Mouse (Mus musculus): Measurements from ENCODE around the gene Rgs2.

The Rgs2 gene

DNA sequence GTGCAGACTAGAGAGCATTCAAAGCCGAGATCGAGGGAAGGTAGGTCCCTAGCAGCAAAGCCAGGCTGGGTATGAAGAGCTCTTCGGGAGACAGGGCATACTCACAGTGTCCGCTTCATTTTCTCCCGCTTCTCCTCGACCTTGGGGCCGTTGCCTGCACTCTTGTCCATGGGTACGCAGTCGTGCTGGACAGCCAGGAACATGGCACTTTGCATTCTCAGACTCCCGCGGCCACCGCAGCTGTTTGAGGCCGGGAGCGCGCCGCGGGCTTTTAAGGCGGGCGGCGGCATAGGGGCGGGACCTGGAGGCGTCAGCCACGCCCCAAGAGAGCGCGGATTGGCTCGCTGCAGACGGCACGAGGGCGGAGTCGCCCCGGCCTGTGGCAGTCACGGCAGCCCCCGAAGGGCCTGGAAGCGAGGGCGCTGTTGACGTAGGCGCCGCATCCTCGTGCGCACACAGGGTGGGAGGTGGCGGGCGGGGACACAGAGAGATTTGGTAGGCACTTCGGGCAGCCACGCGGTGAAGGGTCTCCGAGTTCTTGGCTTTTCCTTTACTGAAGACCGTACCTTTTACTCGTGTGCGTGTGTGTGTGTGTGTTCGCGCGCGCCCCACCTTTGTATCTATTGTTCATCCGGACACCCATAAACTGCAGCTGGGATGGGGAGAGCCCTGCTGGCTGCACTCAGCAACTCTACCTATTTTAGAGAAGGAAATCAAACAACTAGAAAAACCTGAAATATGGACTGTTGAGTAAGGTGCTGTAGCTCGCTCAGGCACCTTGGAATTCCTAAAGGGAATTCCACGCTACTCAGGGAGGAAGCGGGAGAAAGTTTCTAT, at the start of gene Rgs2:
Gene Rgs2 (minus strand): TSS at position 258 of the 837 bp plus-strand sequence.
- peak; percentile 98 for DNase-seq (ENCODE audit: low read depth, low spot score)

DNA sequence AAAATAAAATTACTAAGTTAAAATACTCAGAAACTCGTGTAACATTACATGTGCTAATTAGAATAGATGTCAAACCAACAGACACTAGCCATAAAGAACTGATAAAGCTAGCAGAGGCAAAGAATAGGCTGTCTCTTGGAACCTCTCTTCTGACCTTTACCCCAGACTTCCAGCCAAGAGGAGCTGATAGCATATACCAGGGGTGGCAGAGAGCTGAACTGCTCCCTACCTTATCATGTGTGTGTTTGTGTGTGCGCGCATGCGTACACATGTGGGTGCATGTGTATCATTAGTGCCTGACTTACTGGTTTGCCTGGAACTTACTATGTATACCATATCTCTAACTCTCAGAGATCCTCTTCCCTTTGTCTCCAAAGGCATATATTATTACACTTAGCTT, 49.4 kb upstream of the Rgs2 start:
- no peak for DNase-seq (ENCODE audit: low read depth, low spot score)

DNA sequence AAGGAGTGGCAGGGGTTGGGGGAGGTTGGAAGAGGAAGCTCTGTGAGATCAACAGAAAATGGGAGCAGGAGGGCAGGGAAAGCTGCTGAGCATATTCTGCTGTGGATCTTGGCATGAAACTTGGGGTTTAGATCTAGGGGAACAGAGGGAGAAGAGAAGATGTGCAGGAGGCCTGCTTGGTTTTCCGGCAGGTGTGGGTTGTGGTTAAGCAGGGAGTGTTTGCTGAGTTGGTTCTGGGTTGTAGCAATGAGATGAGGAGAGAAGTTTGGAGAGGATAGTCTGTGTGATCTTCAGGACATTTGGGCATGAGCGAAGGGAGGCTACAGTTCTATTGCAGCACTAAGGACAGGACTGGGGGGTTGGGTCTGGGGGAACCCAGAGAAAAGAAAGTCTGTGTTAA, 37.9 kb upstream of the Rgs2 start:
- peak; percentile 3 for DNase-seq (ENCODE audit: low read depth, low spot score)

DNA sequence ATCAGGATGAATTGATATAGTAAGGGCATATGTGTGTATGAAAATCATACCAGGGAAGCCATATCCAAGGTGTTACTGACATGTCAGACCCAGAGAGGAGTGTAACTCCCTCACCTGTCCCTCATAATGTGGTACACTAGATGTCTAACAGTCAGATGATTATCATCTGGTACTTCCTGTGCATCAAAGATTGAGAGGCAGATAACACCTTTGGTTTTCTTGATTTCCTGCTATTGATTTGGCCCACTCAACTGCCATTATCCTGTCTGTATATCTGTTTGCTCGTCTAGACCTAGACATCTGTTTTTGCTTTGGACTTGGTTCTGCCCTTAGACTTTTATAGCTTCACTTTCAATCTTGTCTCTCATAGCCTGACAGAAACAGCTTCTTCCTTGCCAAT, 29.5 kb upstream of the Rgs2 start:
- peak; percentile 56 for DNase-seq (ENCODE audit: low read depth, low spot score)

DNA sequence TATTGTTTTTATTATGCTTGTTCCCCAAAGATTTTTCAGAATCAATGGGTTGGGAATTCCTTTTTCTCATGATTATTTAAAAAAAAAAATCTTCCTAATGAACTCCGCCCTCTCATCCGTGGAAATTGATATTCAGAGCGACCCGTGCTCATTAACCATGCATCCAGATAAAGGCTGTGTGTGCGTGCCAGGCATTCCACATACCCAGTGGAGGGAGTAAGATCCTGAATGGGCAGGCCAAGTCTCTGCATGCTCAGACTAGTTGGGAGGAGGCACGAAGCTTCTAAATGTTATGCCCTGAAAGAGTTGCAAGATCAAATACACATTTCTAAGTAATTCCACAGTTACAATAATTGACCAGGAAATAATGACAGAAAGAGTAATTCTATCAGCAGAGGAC, 26.5 kb upstream of the Rgs2 start:
- DNase-seq (ENCODE audit: low read depth, low spot score), result no peak

DNA sequence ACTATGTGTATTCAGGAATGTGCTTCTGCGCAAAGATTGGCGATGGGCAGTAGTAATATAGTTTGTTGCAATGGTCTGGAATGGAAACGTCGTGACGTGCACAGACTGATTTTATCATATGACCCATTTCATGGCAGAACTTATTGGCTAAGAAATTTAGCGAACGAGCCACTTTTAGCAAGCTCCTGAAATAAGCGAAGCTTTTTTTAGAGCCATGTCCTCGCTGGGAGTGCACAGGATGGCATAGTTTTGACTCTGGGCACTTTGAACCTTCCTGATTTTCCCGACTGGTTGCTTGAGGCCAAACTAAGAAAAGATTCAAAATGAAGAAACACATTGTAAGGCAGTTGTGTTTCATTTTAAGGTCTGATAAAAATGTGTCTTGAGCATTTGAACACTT, 25.7 kb upstream of the Rgs2 start:
- no peak for DNase-seq (ENCODE audit: low read depth, low spot score)

DNA sequence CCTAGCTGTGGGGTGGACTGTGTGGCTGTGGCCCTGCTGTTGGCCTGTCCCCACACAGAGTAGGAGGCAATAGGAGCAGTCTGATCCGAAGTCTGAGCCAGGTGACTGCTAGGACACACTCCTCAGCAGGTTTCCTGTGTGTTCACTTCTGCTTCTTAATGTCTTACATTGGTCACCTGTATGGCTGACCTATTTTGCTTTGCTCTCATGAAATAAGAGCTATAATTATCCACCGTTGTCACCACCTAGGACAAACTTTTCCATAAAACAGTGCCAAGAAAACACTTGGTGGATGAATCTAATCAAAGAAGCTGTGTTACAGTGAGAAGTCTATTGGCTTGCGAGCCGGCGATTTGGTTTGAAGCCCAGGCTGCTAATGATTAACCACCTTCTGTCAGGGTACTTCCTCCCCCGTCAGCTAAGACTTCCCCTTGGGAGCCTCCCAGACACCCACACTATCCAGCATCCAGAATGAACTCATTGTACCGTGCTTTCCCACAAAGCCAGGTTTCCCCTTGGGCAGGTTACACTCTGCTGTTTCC, 14.5 kb upstream of the Rgs2 start:
- no peak for DNase-seq (ENCODE audit: low read depth, low spot score)

DNA sequence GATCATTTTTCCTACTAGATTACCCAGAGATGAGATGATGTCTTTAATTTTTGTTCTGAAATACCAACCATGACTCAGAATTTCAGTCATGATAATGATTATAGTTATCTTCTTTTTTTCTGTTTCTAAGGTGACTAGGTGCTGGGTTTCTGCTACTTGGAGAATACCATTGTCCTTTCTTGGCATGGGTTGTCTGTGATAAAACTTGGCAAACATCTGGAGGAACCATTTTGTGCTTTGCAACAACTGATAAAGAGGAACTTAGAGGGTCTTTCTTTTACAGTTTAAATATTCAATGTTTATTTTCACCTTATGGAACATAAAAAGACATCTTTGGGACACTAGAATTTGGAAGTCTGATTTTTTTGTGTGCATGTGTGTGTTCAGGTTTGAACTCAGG, 10.0 kb upstream of the Rgs2 start:
- no peak for DNase-seq (ENCODE audit: low read depth, low spot score)

DNA sequence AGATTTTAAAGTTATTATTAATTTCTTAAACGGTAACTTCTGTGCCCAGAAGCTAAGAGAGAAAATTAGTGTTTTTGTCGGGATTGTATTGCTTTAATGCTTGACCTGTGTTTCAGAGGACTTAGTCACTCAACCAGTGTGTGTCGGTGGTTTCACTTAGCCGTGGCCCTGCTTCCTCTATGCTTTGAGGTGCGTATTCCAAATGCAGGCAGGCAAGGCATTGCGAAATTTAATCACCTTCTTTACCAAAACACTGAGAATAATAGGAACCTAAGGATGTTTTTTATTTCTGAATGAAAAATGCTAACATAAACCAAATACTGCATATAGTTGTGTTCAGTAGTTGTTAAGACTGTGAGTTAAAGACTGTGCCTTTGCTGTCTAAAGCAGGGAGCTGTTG, 3.4 kb upstream of the Rgs2 start:
- peak; percentile 30 for DNase-seq (ENCODE audit: low read depth, low spot score)

DNA sequence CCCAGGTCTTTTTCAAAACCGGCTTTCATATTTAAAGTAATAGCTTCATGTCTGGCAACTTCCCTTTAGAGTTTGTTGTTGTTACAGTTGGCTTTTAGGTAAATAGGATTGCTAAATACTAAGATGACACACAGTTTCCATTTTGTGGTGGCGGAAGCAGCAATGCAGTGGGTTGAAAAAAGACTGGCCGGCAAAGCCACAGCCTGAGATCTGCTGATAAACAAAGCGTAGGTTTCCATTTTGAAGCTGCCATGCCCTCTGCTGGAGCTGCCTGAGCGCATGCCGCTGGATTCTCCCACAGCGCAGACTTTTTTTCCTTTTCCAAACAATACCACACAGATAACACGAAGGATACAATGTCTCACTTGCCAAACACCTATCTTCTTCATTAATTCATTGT, 2.6 kb upstream of the Rgs2 start:
- DNase-seq (ENCODE audit: low read depth, low spot score), result peak; percentile 91

DNA sequence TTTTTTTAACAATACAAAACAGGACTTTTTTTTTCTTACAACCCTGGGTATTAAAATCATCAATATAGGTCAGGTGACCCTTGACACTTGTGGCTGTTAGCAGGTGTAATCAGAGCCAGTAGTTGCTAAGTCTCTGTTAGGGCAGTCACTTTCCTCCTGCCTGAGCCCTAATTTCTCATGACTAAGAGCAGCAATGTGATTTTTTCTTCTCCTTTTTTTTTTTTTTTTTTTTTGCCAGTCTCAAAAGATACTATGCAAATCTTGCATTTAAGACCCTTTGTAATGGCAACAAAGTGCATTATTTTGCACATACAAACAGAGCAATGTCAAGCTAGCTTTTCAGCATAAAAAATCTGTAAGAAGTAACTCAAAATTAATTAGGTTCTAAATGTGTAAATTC, 1.7 kb upstream of the Rgs2 start:
- DNase-seq (ENCODE audit: low read depth, low spot score), result peak; percentile 20

DNA sequence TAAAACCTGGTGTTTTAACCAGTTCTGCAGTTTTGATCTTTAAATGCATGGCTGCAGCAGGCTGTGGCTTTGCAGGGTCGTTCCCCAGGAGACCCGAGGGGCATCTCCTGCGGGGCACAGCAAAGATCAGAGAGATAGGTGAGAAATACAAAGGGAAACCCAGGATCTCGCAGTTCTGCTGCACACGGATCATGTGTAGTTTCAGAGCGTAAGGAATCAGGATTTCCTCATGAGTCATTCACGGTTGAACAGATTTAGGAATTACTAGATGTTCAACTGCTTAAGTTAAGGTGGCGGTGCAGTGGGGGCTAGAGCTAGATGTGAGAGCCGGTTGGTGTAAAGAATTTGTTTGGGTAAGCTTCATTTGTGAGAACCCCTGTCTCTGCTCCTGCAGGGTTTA, 780 bp upstream of the Rgs2 start:
- peak; percentile 38 for DNase-seq (ENCODE audit: low read depth, low spot score)

DNA sequence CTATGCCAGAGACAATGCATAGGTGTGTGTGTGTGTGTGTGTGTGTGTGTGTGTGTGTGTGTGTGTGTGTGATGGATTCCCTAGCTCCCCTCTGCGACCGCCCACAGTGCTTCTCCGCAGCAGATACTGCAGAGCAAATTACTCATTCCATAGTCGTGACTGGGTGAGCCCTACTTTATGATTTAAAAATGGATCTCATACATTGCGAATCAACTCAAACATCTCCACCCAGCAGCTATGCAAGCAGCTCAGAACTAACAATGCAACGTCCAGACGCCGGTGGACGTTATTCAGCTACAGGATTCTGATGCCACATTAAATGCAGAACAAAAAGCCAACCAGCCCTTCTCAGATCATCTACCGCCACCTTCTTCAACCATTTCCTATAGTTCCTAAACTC, 545 bp downstream of the Rgs2 start:
- peak; percentile 58 for DNase-seq (ENCODE audit: low read depth, low spot score)

DNA sequence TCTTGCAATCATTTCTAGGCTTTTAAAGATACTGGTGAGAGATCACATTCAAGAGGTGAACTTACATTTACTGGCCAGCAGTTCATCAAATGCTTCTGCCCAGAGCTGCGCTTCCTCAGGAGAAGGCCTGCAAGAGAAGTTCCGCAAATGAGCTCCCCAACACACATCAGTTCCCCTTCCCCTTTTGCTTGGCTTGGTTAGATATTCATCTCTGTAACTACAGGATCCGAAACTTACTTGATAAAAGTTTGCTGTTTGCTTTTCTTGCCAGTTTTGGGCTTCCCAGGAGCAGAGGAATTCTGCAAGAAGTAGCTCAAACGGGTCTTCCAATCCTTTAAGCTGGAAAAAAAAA, 1.3 kb downstream of the Rgs2 start:
- peak; percentile 30 for DNase-seq (ENCODE audit: low read depth, low spot score)

DNA sequence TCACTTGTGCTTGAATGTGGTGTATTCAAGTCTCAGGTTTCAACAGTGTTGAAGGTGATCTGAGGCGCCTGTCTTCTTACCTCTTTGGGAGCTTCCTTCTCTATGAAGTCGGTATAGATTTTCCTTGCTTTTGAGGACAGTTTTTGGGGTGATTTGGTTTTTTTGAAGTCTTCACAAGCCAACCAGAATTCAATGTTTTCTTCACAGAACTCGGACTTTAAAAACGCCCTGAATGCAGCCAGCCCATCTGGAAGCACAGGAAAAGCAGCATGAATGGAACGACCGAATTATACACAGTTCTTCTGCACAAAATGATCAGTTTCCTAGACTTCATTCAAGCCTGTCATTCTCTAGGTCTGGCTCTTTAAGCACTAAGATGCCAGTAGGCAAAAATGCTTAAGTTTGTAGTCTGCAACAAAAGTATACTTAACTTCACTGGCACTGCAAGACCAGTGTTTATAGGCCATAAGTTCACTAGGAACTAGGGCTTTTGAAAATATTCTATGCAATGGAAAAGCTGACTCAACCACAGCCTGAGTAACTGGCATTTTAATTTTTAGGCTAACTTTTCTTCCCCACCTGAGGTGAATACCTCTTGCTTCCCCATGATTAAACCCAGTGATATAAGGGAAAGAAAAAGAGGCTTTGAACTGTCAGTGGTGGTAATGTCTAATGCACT, 1.8 kb downstream of the Rgs2 start:
- DNase-seq (ENCODE audit: low read depth, low spot score), result peak; percentile 22

DNA sequence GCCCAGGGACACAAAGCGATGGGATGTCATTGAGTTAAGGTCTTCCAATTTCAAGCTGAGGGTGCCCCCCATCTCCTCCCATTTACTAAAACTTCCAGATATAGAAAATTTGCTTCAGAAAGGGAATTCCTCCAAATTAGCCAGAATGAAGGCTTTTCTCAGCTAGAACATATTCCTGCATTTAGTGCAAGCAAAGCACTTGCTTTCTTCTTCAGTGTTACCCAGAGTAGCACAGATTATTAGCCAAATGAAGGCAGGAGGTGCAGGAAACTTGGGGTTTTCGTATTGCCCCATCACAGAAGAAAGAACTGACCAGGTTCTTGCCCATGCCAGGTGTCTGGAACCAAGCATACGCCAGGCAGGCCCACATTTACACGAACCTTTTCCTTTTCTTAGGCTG, 3.7 kb downstream of the Rgs2 start:
- peak; percentile 9 for DNase-seq (ENCODE audit: low read depth, low spot score)

DNA sequence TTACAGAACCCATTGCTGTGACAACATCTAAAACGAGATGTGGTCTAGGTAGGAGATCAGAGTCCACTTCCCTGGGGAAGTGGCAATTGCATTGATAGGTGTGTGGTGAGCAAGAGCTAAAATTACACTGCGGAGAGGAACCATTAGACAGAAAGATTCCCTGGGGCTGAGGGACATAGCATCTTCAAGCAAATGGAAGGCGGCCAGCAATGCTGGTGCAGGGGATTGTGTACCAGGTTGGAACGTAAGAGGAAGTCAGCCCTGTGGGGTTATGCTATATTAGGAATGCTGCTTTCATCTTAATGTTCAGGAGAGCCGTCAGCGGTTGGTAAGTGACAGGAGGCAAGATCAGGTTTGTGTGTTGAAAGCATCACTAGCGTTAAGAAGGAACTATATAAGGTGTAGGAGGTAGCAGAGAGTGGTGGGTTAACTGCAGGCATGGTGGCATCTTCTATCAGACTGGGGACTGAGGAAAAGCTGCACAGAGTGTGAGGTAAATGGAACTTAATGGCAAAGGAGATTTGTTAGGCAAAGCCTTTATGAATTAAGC, 4.5 kb downstream of the Rgs2 start:
- no peak for DNase-seq (ENCODE audit: low read depth, low spot score)

DNA sequence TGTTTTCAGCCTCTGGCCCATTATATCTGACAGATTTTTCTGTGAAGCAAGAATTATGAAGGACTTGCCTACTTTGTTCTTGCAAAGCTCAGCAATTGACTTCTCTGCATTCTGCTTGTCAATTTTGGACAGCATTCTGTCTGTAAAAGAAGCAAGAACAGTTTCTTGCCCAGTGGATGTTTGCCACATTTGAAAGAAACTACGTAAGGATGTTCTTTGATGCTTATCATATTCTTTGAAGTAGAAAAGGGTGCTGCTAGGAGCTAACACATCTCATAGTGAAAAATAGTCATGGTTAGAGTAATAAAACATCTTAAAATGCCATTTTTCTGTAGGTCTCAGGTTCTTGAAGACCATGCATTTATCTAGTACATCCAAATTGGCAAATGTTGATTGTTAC, 10.9 kb downstream of the Rgs2 start:
- DNase-seq (ENCODE audit: low read depth, low spot score), result peak; percentile 53

DNA sequence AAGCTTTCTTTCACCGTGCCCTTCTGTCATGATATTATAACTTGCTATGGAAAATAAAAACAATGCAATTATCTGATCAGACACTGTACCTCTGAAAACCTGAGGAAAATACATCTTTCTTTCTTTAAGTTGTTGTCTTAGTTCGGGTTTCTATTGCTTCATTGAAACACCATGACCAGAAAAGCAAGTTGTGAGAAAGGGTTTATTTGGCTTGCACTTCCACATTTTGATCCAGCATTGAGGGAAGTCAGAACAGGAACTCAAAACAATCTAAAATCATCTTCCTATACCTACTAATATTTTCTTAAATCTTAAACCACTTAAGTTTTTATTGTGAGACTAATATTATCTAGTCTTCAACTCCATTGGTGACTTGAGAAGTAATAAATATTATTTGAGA, 11.4 kb downstream of the Rgs2 start:
- no peak for DNase-seq (ENCODE audit: low read depth, low spot score)

DNA sequence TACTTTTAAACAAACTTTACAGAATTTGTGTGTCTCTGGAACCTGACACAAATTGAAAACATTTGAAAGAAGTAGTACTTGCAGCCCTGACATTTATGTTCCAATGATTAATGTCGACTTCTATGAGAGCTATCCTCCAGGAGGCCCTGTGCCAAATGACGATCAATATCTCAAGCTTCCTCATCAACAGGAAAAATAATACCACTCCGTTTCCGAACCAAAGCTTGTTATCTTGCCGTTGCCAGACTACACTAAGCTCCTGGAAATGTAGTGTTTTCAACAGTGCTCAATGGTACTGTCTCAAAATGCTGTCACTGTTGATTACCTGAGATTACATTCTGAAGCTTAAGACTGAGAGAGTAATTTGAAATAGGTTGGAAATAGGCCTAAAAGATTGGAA, 13.7 kb downstream of the Rgs2 start:
- no peak for DNase-seq (ENCODE audit: low read depth, low spot score)

DNA sequence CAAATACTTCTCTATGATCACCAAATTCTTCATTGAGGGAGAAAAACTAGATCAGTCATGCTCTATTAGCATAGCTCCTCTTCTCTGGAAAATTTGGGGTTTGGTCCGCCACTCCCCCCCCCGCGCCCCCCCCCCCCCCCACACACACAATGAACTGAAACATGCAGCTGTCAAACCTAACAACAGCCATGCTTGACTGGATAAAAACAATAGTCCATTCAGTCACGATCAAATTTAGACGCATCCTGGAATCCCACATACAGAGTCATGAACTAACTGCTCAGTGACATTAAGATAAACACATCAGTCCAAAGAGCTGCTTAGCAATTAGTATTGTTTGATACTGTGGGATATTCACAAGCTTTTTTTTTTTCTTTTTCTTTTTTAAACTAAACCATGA, 14.2 kb downstream of the Rgs2 start:
- DNase-seq (ENCODE audit: low read depth, low spot score), result no peak

DNA sequence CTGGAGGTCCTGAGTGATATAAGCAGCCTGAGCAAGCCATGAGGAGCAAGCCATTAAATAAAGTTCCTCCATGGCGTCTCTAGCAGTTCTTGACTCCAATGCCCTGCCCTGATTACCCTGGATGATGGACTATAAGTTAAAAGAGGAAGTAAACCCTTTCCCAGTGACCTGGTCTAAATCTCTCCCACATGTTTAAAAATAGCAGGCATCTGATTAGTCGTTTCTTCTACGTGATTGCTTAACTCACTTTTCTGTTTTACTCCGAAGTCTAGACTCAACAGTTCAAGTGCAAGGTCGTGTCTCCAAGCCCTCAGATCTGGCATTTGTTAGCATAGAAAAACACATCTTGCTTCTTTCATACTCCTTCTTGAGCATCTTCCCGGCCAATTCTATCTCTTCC, 15.2 kb downstream of the Rgs2 start:
- no peak for DNase-seq (ENCODE audit: low read depth, low spot score)

Measured in CD4-positive, CD25-positive, alpha-beta regulatory T cell, adult 2 months (primary cell).